In genomic region chr5:133795638-133796037, GRCm38 (mm10) we compare ENCODE assay signal across 9 mouse cellular contexts.
DNase-seq lines count a peak whose midpoint lies in the region; ATAC-seq and TF ChIP-seq lines count a peak whose summit lies in the region.
"Had no signal": no experiment of that assay in that cellular context is flagged by ENCODE, and none has a peak within 500 bp of the region (broad histone marks: within the 10 kb centered on the region; RNA-seq: fewer than 3 reads in every experiment).

No protein-coding gene starts in this region.

- no peak overlapping the region for H3K27ac ChIP-seq in intestine, postnatal 0 days (ENCODE audit: low read depth, low read length)
- no peak overlapping the region for H3K27ac ChIP-seq in intestine, embryonic 15.5 days
- H3K27ac ChIP-seq in thymus, adult 2 months (ENCODE audit: control insufficient read depth, insufficient read depth, low read length): no peak overlapping the region

- H3K4me2 ChIP-seq in intestine, postnatal 0 days (replicated peaks; ENCODE audit: low read depth): no peak overlapping the region
- no peak overlapping the region for H3K4me2 ChIP-seq in intestine, embryonic 15.5 days (replicated peaks)

- H3K36me3 ChIP-seq in intestine, postnatal 0 days (ENCODE audit: control insufficient read depth, insufficient read depth): no peaks in the 10 kb centered on the region
- no peaks in the 10 kb centered on the region for H3K36me3 ChIP-seq in intestine, embryonic 15.5 days
- H3K36me3 ChIP-seq in thymus, adult 2 months (ENCODE audit: control insufficient read depth, insufficient read depth, low read length): no peaks in the 10 kb centered on the region

- TF ChIP-seq CTCF in intestine, postnatal 0 days (IDR thresholded peaks at IDR 0.05; ENCODE audit: low read depth): peak; percentile 72
- TF ChIP-seq CTCF in thymus, adult 2 months (IDR thresholded peaks at IDR 0.05; ENCODE audit: borderline replicate concordance, control insufficient read depth, extremely low read depth, insufficient read depth, low read length, poor library complexity): no peak

- H3K9ac ChIP-seq in intestine, postnatal 0 days (ENCODE audit: low read depth, low read length): no peak overlapping the region
- no peak overlapping the region for H3K9ac ChIP-seq in intestine, embryonic 15.5 days

- no peak for ATAC-seq in intestine, postnatal 0 days
- no peak for ATAC-seq in intestine, embryonic 15.5 days

- WGBS in intestine, postnatal 0 days: 35% methylated on average over 3 of the region's 3 CpGs
- 39% methylated on average over 3 of the region's 3 CpGs for WGBS in intestine, embryonic 15.5 days
- WGBS in thymus, adult 2 months: 42% methylated on average over 3 of the region's 3 CpGs

- H3K27me3 ChIP-seq in intestine, postnatal 0 days (replicated peaks; ENCODE audit: control insufficient read depth, insufficient read depth, low read length): no peaks in the 10 kb centered on the region
- no peaks in the 10 kb centered on the region for H3K27me3 ChIP-seq in intestine, embryonic 15.5 days (replicated peaks)
- H3K27me3 ChIP-seq in thymus, adult 2 months (ENCODE audit: control insufficient read depth, insufficient read depth, low read length): no peaks in the 10 kb centered on the region
- H3K27me3 ChIP-seq: megakaryocyte, embryonic 14.5 days had no signal

- H3K4me1 ChIP-seq in intestine, postnatal 0 days (replicated peaks; ENCODE audit: control insufficient read depth, insufficient read depth, low read length): no peaks in the 10 kb centered on the region
- no peaks in the 10 kb centered on the region for H3K4me1 ChIP-seq in intestine, embryonic 15.5 days (replicated peaks)
- H3K4me1 ChIP-seq in thymus, adult 2 months (replicated peaks; ENCODE audit: control insufficient read depth, insufficient read depth, low read length): no peaks in the 10 kb centered on the region
- H3K4me1 ChIP-seq: megakaryocyte, embryonic 14.5 days had no signal

- TF ChIP-seq POLR2A in thymus, adult 2 months (IDR thresholded peaks at IDR 0.05; ENCODE audit: control insufficient read depth, extremely low read depth, insufficient read depth, low read length, poor library complexity): no peak

- DNase-seq in NIH3T3 (ENCODE audit: low read depth): peak; percentile 12
- DNase-seq in cerebellum, adult 9-10 months: peak; percentile 31
- DNase-seq in layer of hippocampus, adult 8-10 months (ENCODE audit: low spot score in 2 of 2): peak; percentile 13 to 51
- DNase-seq in retina, postnatal 7 days (ENCODE audit: low read depth, low spot score): peak; percentile 47
- DNase-seq in thymus, adult 2 months: no peak
- no peak for DNase-seq in urinary bladder, adult 2 months (ENCODE audit: low spot score)

- H3K9me3 ChIP-seq in intestine, postnatal 0 days (ENCODE audit: control insufficient read depth): no peaks in the 10 kb centered on the region
- H3K9me3 ChIP-seq in intestine, embryonic 15.5 days: no peaks in the 10 kb centered on the region

- no peak overlapping the region for H3K4me3 ChIP-seq in intestine, postnatal 0 days (ENCODE audit: low read depth, low read length)
- no peak overlapping the region for H3K4me3 ChIP-seq in intestine, embryonic 15.5 days (replicated peaks)
- no peak overlapping the region for H3K4me3 ChIP-seq in thymus, adult 2 months (ENCODE audit: control insufficient read depth, insufficient read depth, low read length)
- H3K4me3 ChIP-seq: megakaryocyte, embryonic 14.5 days had no signal

Comparison
In these comparisons a context has a peak if more than half of its experiments do, and no peak if none do; other contexts are left out.
1. DNase-seq: peak in NIH3T3 (single experiment), cerebellum, adult 9-10 months (single experiment), layer of hippocampus, adult 8-10 months (2 of 2) and retina, postnatal 7 days (single experiment); none in thymus, adult 2 months (single experiment) and urinary bladder, adult 2 months (single experiment).